Mouse (Mus musculus): ENCODE results near the gene Mkrn1. TPM values are rescaled to one million over a fixed set of nuclear protein-coding genes. Genes with fewer than 3 reads are reported as not detected.

Mkrn1 gene
- polyA plus RNA-seq, 1 experiment from 2014 or later = 55.1 TPM

DNA sequence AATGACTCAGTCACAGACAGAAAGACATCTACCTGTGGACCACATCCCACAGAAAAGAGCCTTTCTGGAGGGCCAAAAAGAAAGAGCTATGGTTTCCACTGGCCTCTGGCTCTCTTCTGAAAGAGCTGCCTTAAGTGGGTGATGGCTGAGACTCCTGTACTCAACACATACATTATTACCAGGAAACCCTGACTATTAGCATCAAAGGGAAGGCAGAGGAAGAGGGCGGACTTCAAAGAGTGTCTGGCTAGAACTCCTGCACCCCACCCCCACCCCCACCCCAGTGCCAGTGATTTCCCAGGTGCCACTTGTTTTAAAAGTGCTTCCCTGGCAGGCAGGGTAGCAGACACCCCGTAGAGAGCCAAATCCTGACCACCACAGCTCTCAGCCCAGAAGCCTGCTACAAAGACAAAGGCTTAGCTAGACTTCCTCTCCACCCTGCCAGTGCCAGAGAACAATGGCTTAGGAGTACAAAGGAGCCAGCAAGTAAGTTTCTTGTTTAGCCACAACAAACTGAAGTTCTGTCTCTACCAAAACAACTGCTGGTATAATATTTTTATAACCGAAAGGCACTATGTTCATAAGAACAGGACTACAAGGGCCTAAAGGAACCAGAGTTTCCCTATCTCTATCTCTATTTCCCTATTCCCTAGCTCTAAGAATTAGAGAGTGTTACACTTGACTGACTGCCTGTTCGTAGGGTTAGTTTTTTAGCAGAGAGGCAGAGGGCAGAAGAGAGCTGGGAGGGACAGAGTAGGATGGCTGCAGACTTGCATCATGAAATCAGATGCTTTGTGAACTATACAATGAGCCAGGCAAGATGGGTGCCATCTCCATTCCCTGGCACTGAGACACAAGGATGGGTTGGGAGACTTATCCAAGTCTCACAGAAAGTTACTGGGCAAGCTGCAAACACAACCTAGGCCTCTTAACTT lies 72.1 kb downstream of the Mkrn1 start:
- no peak overlapping the region for H3K9ac ChIP-seq
- peaks cover 76% of the 10 kb centered on the region for H3K36me3 ChIP-seq
- no peak overlapping the region for H3K27ac ChIP-seq (ENCODE audit: poor library complexity, severe bottlenecking)
- H3K4me2 ChIP-seq = no peak overlapping the region
- H3K9me3 ChIP-seq (replicated peaks) = no peaks in the 10 kb centered on the region
- no peak for ATAC-seq (ENCODE audit: insufficient number of reproducible peaks, low FRiP score)
- no peaks in the 10 kb centered on the region for H3K27me3 ChIP-seq (replicated peaks)
- no peaks in the 10 kb centered on the region for H3K4me1 ChIP-seq (replicated peaks)
- WGBS = 50% methylated on average over 4 of the region's 4 CpGs
- H3K4me3 ChIP-seq = no peak overlapping the region

Other genes starting within 250 kb of the Mkrn1 start
- 6.8 and 7.1 TPM in 2 replicates for gene Kdm7a, start 213.7 kb downstream of the Mkrn1 start, polyA plus RNA-seq (2016; fragmentation: Nextera tagmentation; extraction: Ambion mirVana)
- 34.8 and 43.1 TPM in 2 replicates for gene Slc37a3, start 42.8 kb downstream of the Mkrn1 start, polyA plus RNA-seq (2016; fragmentation: Nextera tagmentation; extraction: Ambion mirVana)
- 0.42 and 0.67 TPM in 2 replicates for gene Rab19, start 39.3 kb downstream of the Mkrn1 start, polyA plus RNA-seq (2016; fragmentation: Nextera tagmentation; extraction: Ambion mirVana)
- gene Dennd2a, start 137.4 kb upstream of the Mkrn1 start, polyA plus RNA-seq (2016; fragmentation: Nextera tagmentation; extraction: Ambion mirVana) = 26.8 and 28.2 TPM in 2 replicates
- 17.0 and 17.4 TPM in 2 replicates for gene Adck2, start 153.4 kb upstream of the Mkrn1 start, polyA plus RNA-seq (2016; fragmentation: Nextera tagmentation; extraction: Ambion mirVana)
- 1.0 TPM in 1 of 2 replicates, not detected in the other for gene Gm42420, start 165.3 kb upstream of the Mkrn1 start, polyA plus RNA-seq (2016; fragmentation: Nextera tagmentation; extraction: Ambion mirVana)
- gene Ndufb2, start 172.1 kb upstream of the Mkrn1 start, polyA plus RNA-seq (2016; fragmentation: Nextera tagmentation; extraction: Ambion mirVana) = 541 and 562 TPM in 2 replicates

Measured in heart, embryonic 12.5 days (tissue).